Mouse (Mus musculus) embryonic stem cell, embryonic (primary cell): ENCODE measurements around the gene Ccdc159.

ENCODE experiments used
- CTCF ChIA-PET, 4 experiments: fragments of 300-600 bp in 2 of 4; fragments of 350-600 bp in 2 of 4; sonication (Branson Sonifier 250); formaldehyde crosslinking; loops; one replicate each; lab custom pipeline; 2022; ENCODE audit warnings: inconsistent platforms in 2 of 4; lab: Charles Lee
- POLR2A ChIA-PET, 4 experiments: fragments of 300-600 bp in 2 of 4; fragments of 350-600 bp in 2 of 4; sonication (Branson Sonifier 250); formaldehyde crosslinking; loops; one replicate each; lab custom pipeline; 2022; ENCODE audit warnings: antibody characterized with exemption in 4 of 4, inconsistent platforms in 1 of 4; lab: Charles Lee

Ccdc159 gene

DNA sequence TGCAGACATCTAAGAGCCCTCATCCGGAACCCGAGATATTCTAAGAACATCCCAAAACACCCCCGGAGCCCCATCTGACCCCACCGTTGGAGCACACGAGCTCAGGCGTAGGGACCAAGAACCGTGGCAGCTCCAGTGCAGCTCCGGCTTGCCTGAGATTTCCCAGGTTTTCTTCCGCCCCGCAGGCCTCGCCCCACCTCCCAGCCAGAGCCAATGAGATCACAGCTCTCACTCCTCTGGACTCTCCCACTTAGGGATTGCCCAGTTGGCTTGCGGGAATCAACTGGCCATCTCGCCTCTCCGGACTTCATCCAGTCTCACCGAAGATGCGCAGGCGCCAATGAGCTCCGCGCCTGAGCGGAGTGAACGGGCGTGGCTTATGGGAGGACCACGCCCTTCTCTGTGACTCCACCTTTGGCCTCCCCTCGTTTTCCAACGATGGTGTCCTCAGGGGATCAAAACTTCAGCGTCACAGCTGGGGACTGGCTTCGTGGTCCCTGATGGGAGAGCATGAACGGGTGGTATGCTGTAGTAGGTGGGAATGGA, at the start of gene Ccdc159, which contains the start of gene Tmem205:
Ccdc159 (plus strand) TSS at position 264 of the 546 bp plus-strand sequence.
Tmem205 (minus strand) TSS at position 349 of the 546 bp plus-strand sequence.
- CTCF ChIA-PET = interaction anchor here (0.5 to 1.6 kb wide), 14 partner anchors 9 to 484 kb away, joined by 3 to 9 read pairs (median 3); partner anchors contain the start of genes Plppr2 (in 2 of the 4), 9530077C05Rik (in 1 of the 4), Pigyl (in 1 of the 4) and Rab3d (in 1 of the 4)
- POLR2A ChIA-PET = interaction anchor here (0.6 to 2.3 kb wide), 73 partner anchors 9 to 1285 kb away, joined by 3 to 47 read pairs (median 4); partner anchors contain the start of genes Rab3d (in 4 of the 4), Kank2 (in 3 of the 4), Plppr2 (in 3 of the 4) and Dock6 (in 2 of the 4)

- ChIA-PET CTCF (interaction anchor here in 1 of 4 experiments (1.4 kb wide), 1 partner anchor 18 kb away, joined by 3 read pairs; no protein-coding TSS in a partner anchor), POLR2A (interaction anchor here in 1 of 4 experiments (0.7 to 1.6 kb wide), 2 partner anchors 12 to 15 kb away, joined by 3 read pairs; no protein-coding TSS in a partner anchor)
Observed at GRCm38 (mm10) chr9:21889229-21889628, 38.0 kb upstream of the Ccdc159 start.

DNA sequence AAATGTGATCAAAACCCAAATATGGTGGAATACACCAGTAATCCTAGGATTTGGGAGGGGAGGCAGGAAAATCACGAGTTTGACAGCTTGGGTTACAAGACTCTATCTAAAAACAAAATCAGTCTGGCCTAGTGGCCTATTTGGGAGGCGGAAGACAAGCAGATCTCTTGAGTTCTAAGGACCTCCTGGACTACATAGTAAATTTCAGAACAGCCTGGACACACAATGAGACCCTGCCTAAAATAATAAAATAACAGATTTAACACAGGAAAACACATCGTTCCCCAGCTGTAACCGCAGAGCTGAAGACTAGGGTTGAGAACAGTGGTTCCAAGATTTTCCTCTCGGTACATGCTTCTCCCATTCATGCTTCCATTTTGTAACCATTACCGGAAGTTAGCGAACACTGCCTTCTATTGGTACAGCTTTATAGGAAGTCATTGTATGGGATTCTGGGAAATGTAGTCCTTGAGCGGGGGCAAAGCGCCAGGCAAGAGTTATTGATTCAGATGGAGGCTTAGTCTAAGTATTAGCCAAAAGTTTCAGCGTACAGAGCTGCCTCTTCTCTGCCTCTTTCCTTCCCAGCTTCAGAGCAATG, 25.9 kb upstream of the Ccdc159 start:
- ChIA-PET POLR2A (interaction anchor here in 3 of 4 experiments (0.5 to 2.1 kb wide), 19 partner anchors 10 to 255 kb away, joined by 3 to 11 read pairs (median 3); partner anchors contain the start of genes Ccdc159 (in 2 of the 3), Rab3d (in 2 of the 3), Tmem205 (in 2 of the 3) and Ldlr (in 1 of the 3)), CTCF (interaction anchor here in 1 of 4 experiments (0.8 to 1.4 kb wide), 3 partner anchors 16 to 254 kb away, joined by 3 read pairs; partner anchors contain the start of gene Rab3d)

- POLR2A ChIA-PET = interaction anchor here in 2 of 4 experiments (0.8 to 1.7 kb wide), 4 partner anchors 10 to 147 kb away, joined by 3 to 5 read pairs (median 4); partner anchors contain the start of genes Ccdc159 (in 1 of the 2) and Tmem205 (in 1 of the 2)
- CTCF ChIA-PET = interaction anchor here in 1 of 4 experiments (0.6 kb wide), 1 partner anchor 302 kb away, joined by 6 read pairs; no protein-coding TSS in a partner anchor
Observed at GRCm38 (mm10) chr9:21904031-21904430, 23.2 kb upstream of the Ccdc159 start.

DNA sequence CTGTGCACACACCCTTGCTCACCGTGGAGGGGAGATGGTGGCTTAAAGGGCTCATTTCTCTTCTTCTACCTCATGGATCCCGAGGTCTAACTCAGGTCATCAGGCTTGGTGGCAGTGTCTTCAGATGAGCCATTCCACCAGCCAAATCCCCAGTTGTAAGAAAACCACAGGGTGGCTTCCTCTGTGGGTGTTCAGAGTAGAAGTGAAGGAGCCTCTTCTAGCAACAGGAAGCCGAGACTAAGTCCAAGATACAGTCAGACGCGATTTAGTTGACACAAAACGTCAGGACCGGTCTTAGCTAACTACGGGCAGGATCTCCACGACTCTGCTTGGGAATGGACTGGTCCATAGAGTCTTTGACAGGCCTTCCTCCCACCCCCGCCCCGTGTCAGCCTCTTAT, 19.1 kb upstream of the Ccdc159 start:
- CTCF ChIA-PET = interaction anchor here in 2 of 4 experiments (0.6 to 1.5 kb wide), 2 partner anchors 15 to 104 kb away, joined by 3 to 4 read pairs; no protein-coding TSS in a partner anchor

GRCm38 (mm10) chr9:21909474-21910223, 17.6 kb upstream of the Ccdc159 start:
- POLR2A ChIA-PET = interaction anchor here in 2 of 4 experiments (0.5 to 1.7 kb wide), 5 partner anchors 8 to 440 kb away, joined by 3 to 8 read pairs (median 3); partner anchors contain the start of genes Ccdc159 (in 1 of the 2), Plppr2 (in 1 of the 2), Rab3d (in 1 of the 2) and Tmem205 (in 1 of the 2)
- CTCF ChIA-PET = interaction anchor here in 1 of 4 experiments (0.6 to 0.9 kb wide), 2 partner anchors 38 to 247 kb away, joined by 3 read pairs; partner anchors contain the start of gene Pigyl

More for the DNA sequence above, 19.1 kb upstream of the Ccdc159 start:
- POLR2A ChIA-PET = interaction anchor here in 2 of 4 experiments (0.7 to 1.7 kb wide), 4 partner anchors 10 to 342 kb away, joined by 3 to 8 read pairs (median 4); partner anchors contain the start of genes Ecsit (in 1 of the 2) and Rab3d (in 1 of the 2)

GRCm38 (mm10) chr9:21916851-21917492, 10.3 kb upstream of the Ccdc159 start:
- CTCF ChIA-PET = interaction anchor here in 3 of 4 experiments (0.6 to 1.5 kb wide), 5 partner anchors 10 to 494 kb away, joined by 3 to 12 read pairs (median 3); partner anchors contain the start of genes Ccdc159 (in 1 of the 3) and Tmem205 (in 1 of the 3)

GRCm38 (mm10) chr9:21917493-21918034, 9.7 kb upstream of the Ccdc159 start:
- POLR2A ChIA-PET = interaction anchor here (0.6 to 2.1 kb wide), 44 partner anchors 8 to 1276 kb away, joined by 3 to 47 read pairs (median 4); partner anchors contain the start of genes Ccdc159 (in 4 of the 4), Tmem205 (in 4 of the 4), Kank2 (in 2 of the 4) and Ldlr (in 2 of the 4)
- CTCF ChIA-PET = interaction anchor here (0.5 to 1.5 kb wide), 9 partner anchors 10 to 319 kb away, joined by 3 to 12 read pairs (median 4); partner anchors contain the start of genes Ccdc159 (in 1 of the 4), Swsap1 (in 1 of the 4) and Tmem205 (in 1 of the 4)

More at GRCm38 (mm10) chr9:21916851-21917492, 10.3 kb upstream of the Ccdc159 start:
- POLR2A ChIA-PET = interaction anchor here (0.6 to 2.1 kb wide), 22 partner anchors 8 to 1275 kb away, joined by 3 to 47 read pairs (median 4); partner anchors contain the start of genes Ccdc159 (in 3 of the 4), Tmem205 (in 3 of the 4), Ldlr (in 2 of the 4) and Kank2 (in 1 of the 4)

- POLR2A ChIA-PET = interaction anchor here (0.6 to 2.1 kb wide), 40 partner anchors 9 to 409 kb away, joined by 3 to 47 read pairs (median 4); partner anchors contain the start of genes Ccdc159 (in 4 of the 4), Tmem205 (in 4 of the 4), Kank2 (in 2 of the 4) and Ldlr (in 2 of the 4)
- CTCF ChIA-PET = interaction anchor here (0.5 to 1.5 kb wide), 9 partner anchors 9 to 320 kb away, joined by 3 to 9 read pairs (median 4); partner anchors contain the start of genes Ccdc159 (in 1 of the 4), Swsap1 (in 1 of the 4) and Tmem205 (in 1 of the 4)
Observed at GRCm38 (mm10) chr9:21918035-21918592, 9.2 kb upstream of the Ccdc159 start, which contains the start of gene Rab3d. Gene Rab3d, minus strand, starts transcription at chr9:21918192.

GRCm38 (mm10) chr9:21918692-21919384, 8.4 kb upstream of the Ccdc159 start:
- CTCF ChIA-PET = interaction anchor here in 2 of 4 experiments (1.0 to 1.5 kb wide), 5 partner anchors 8 to 136 kb away, joined by 3 to 9 read pairs (median 4); partner anchors contain the start of genes Ccdc159 (in 1 of the 2), Swsap1 (in 1 of the 2) and Tmem205 (in 1 of the 2)
- POLR2A ChIA-PET = interaction anchor here in 3 of 4 experiments (0.6 to 2.1 kb wide), 33 partner anchors 8 to 408 kb away, joined by 3 to 47 read pairs (median 4); partner anchors contain the start of genes Ccdc159 (in 3 of the 3), Tmem205 (in 3 of the 3), Kank2 (in 2 of the 3) and Ldlr (in 2 of the 3)

DNA sequence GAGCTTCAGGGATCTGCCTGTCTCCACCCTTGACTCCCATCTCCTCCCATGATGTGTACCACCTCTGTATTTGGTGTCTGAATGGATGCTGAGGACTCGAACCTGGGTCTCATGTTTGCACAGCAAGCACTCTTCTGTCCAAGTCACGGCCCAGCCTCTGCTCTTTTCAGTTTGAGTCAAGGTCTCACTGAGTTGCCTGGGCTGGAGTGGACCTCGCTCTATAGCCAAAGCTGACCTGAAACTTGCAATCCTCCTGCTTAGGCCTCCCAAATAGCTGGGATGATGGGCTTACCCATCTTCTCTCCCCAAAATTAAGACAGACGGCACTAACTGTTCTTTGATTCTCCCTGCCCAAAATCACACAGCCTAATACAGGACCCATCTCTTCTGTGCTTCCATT, 4.2 kb upstream of the Ccdc159 start:
- POLR2A ChIA-PET = interaction anchor here in 2 of 4 experiments (1.2 to 1.5 kb wide), 2 partner anchors 200 to 243 kb away, joined by 4 read pairs; partner anchors contain the start of gene Ldlr (in 1 of the 2)

DNA sequence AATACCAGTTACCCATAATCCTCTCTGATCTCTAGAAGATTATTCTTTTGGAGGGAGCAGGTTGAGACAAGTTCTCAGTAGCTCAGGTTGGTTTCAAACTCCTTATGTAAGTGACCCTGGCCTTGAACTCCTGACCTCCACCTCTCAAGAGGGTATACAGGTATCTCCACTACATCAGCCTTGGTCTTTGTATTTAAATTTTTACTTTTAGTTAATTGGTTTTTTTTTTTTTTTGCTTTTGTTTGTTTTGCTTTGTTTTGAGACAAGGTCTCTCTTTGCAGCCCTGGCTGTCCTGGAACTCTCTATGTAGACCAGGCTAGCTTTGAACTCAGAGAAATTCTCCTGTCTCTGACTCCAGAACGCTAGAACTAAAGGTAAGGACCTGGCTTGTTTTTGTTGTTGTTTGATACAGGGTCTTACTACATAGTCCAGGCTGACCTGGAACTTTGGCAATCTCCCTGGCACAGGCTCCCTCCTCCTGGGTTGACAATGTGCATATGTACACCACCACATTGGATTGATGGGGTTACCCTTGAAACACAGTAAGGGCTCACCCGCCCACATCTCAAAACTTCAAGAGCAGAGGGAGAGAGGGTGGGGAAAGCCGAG, 3.7 kb upstream of the Ccdc159 start:
- CTCF ChIA-PET = interaction anchor here in 1 of 4 experiments (0.6 to 1.1 kb wide), 2 partner anchors 9 to 16 kb away, joined by 3 to 4 read pairs; no protein-coding TSS in a partner anchor
- POLR2A ChIA-PET = interaction anchor here in 2 of 4 experiments (1.1 to 1.5 kb wide), 3 partner anchors 29 to 242 kb away, joined by 3 to 4 read pairs (median 4); partner anchors contain the start of gene Ldlr (in 1 of the 2)

More for the DNA sequence above, 4.2 kb upstream of the Ccdc159 start:
- CTCF ChIA-PET = interaction anchor here in 1 of 4 experiments (0.6 kb wide), 1 partner anchor 15 kb away, joined by 3 read pairs; no protein-coding TSS in a partner anchor

DNA sequence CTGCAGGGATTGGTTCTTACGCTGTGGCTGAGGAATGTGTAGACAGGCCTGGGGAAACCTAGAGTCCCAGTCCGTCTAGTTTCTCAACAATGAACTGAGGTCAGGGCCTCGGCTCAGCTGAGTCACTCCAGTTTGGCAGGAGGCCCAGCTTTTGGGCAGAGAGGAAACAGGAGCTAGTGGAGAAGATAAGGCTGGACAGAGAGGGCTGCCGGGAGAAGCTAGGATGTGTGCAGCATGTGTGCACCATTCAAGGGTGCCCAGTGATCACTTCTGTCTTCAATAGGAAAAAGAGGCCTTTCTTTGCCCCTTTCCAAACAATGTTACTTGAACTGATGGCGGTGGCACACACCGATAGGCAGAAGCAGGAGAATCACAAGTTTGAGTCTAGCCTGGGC, 3.2 kb upstream of the Ccdc159 start:
- POLR2A ChIA-PET = interaction anchor here in 1 of 4 experiments (1.1 to 1.2 kb wide), 2 partner anchors 29 to 242 kb away, joined by 3 to 4 read pairs; no protein-coding TSS in a partner anchor
- CTCF ChIA-PET = interaction anchor here in 1 of 4 experiments (1.1 kb wide), 1 partner anchor 10 kb away, joined by 4 read pairs; no protein-coding TSS in a partner anchor

GRCm38 (mm10) chr9:21925034-21925433, 2.2 kb upstream of the Ccdc159 start:
- ChIA-PET POLR2A (no interaction called here), CTCF (no interaction called here)
